Mouse (Mus musculus) lung, postnatal 0 days (tissue): ENCODE measurements around the gene F2rl2. TPM values are rescaled to one million over a fixed set of nuclear protein-coding genes. Genes with fewer than 3 reads are reported as not detected.

ENCODE experiments used
- ATAC-seq: fragments of 200-750 bp; cut with Nextera tagmentation; 2 replicates; pipeline ENCODE4 v1.8.0; 2017; ENCODE audit warnings: moderate library complexity
- DNase-seq: peaks from one replicate; pipeline ENCODE4 v3.0.0-alpha.2; 2016; ENCODE audit warnings: low spot score
- H3K27ac ChIP-seq: fragments of 300-500 bp; sonication (generic); 2 replicates; pipeline ENCODE4 v1.5.1; 2014; ENCODE audit warnings: antibody characterized with exemption, mild to moderate bottlenecking, low read length, mixed read lengths
- H3K27me3 ChIP-seq: fragments of 300-500 bp; sonication (generic); replicated peaks from 2 replicates; pipeline ENCODE4 v1.6.1; 2014; ENCODE audit warnings: low read length, mixed read lengths; ENCODE audit not compliant: insufficient read depth
- H3K36me3 ChIP-seq: fragments of 300-500 bp; sonication (generic); 2 replicates; pipeline ENCODE4 v1.6.1; 2014; ENCODE audit warnings: low read length, mixed read lengths; ENCODE audit not compliant: insufficient read depth
- H3K4me1 ChIP-seq: fragments of 300-500 bp; sonication (generic); 2 replicates; pipeline ENCODE4 v1.6.1; 2014; ENCODE audit warnings: antibody characterized with exemption, low read depth, low read length, mixed read lengths; ENCODE audit not compliant: insufficient read depth
- H3K4me2 ChIP-seq: fragments of 300-500 bp; sonication (generic); replicated peaks from 2 replicates; pipeline ENCODE4 v1.6.1; 2014; ENCODE audit warnings: low read depth, mild to moderate bottlenecking, low read length, moderate library complexity, mixed read lengths
- H3K4me3 ChIP-seq: fragments of 300-500 bp; sonication (generic); 2 replicates; pipeline ENCODE4 v1.5.1; 2014; ENCODE audit warnings: low read depth, low read length
- H3K9ac ChIP-seq: fragments of 300-500 bp; sonication (generic); replicated peaks from 2 replicates; pipeline ENCODE4 v1.6.1; 2014; ENCODE audit warnings: low read depth, mild to moderate bottlenecking
- H3K9me3 ChIP-seq: fragments of 300-500 bp; sonication (generic); 2 replicates; pipeline ENCODE4 v1.6.1; 2016; ENCODE audit warnings: low read length, mixed read lengths
- CTCF ChIP-seq: IDR thresholded peaks from 2 replicates; pipeline ENCODE4 v1.5.1; 2016; ENCODE audit warnings: antibody characterized with exemption, mild to moderate bottlenecking
- EP300 ChIP-seq: IDR thresholded peaks from 2 replicates; pipeline ENCODE4 v1.6.1; 2016; ENCODE audit warnings: antibody characterized with exemption, mild to moderate bottlenecking, control low read depth
- WGBS: fragments of 180-500 bp; shearing (Covaris S2); extraction: QIAGEN DNeasy Blood & Tissue Kit; methylation state at CpG from one replicate; pipeline ENCODE4 v1.1.7; 2014; 5-methylcytosine and 5-hydroxymethylcytosine counted together
- polyA plus RNA-seq: library from polyadenylated mRNA; unstranded; fragments of >200 nt; fragmentation: Nextera tagmentation; extraction: Ambion mirVana; gene quantifications from 2 replicates; pipeline ENCODE4 v1.2.1, GENCODE M21; 2015

F2rl2 gene
- polyA plus RNA-seq: 1.2 and 1.4 TPM in 2 replicates

GRCm38 (mm10) chr13:95696654-95697163, at the start of gene F2rl2:
Gene F2rl2, plus strand, starts transcription at chr13:95696853.
- ATAC-seq: peak; percentile 80

GRCm38 (mm10) chr13:95647248-95647647, 49.4 kb upstream of the F2rl2 start:
- WGBS: 65% methylated on average over 4 of the region's 4 CpGs
- no peak overlapping the region for H3K27ac ChIP-seq
- no peak overlapping the region for H3K4me2 ChIP-seq
- H3K4me3 ChIP-seq: no peak overlapping the region
- TF ChIP-seq EP300 (no peak), CTCF (no peak)
- H3K4me1 ChIP-seq: no peaks in the 10 kb centered on the region
- H3K27me3 ChIP-seq: no peaks in the 10 kb centered on the region
- no peaks in the 10 kb centered on the region for H3K9me3 ChIP-seq
- no peak for ATAC-seq
- no peak overlapping the region for H3K9ac ChIP-seq
- DNase-seq: no peak
- H3K36me3 ChIP-seq: no peaks in the 10 kb centered on the region

More at GRCm38 (mm10) chr13:95696654-95697163, at the start of gene F2rl2:
- DNase-seq: peak; percentile 54
- Histone ChIP-seq H3K9ac (no peak within 1 kb of the TSS), H3K4me2 (no peak within 1 kb of the TSS), H3K4me3 (no peak within 1 kb of the TSS), H3K27me3 (no peaks in the 10 kb centered on the region), H3K4me1 (peaks cover 9% of the 10 kb centered on the region; the same call in 1 of the 2 replicates), H3K9me3 (no peaks in the 10 kb centered on the region), H3K27ac (no peak within 1 kb of the TSS), H3K36me3 (no peaks in the 10 kb centered on the region)
- no peak for TF ChIP-seq CTCF
- no peak for TF ChIP-seq EP300
- 31% methylated on average over 4 of the region's 4 CpGs for WGBS

- Histone ChIP-seq H3K36me3 (no peaks in the 10 kb centered on the region), H3K9ac (no peak overlapping the region), H3K9me3 (no peaks in the 10 kb centered on the region), H3K4me3 (no peak overlapping the region), H3K27me3 (no peaks in the 10 kb centered on the region), H3K4me1 (no peaks in the 10 kb centered on the region), H3K4me2 (no peak overlapping the region), H3K27ac (no peak overlapping the region)
- no peak for ATAC-seq
- WGBS: 94% methylated on average over 3 of the region's 3 CpGs
- no peak for DNase-seq
- TF ChIP-seq EP300: no peak
- no peak for TF ChIP-seq CTCF
These were observed 46.7 kb upstream of the F2rl2 start for GRCm38 (mm10) chr13:95649941-95650340.

- no peak overlapping the region for H3K4me2 ChIP-seq
- no peaks in the 10 kb centered on the region for H3K36me3 ChIP-seq
- H3K4me3 ChIP-seq: no peak overlapping the region
- DNase-seq: no peak
- no peaks in the 10 kb centered on the region for H3K27me3 ChIP-seq
- TF ChIP-seq EP300 (no peak), CTCF (no peak)
- H3K4me1 ChIP-seq: no peaks in the 10 kb centered on the region
- ATAC-seq: no peak
- no peak overlapping the region for H3K9ac ChIP-seq
- no peak overlapping the region for H3K27ac ChIP-seq
- WGBS: 70% methylated on average over 7 of the region's 7 CpGs
- no peaks in the 10 kb centered on the region for H3K9me3 ChIP-seq
These were observed 44.6 kb upstream of the F2rl2 start for GRCm38 (mm10) chr13:95651870-95652668.

- Histone ChIP-seq H3K27me3 (no peaks in the 10 kb centered on the region), H3K4me1 (no peaks in the 10 kb centered on the region), H3K4me2 (no peak overlapping the region), H3K27ac (no peak overlapping the region), H3K9ac (no peak overlapping the region), H3K36me3 (no peaks in the 10 kb centered on the region), H3K9me3 (no peaks in the 10 kb centered on the region), H3K4me3 (no peak overlapping the region)
- WGBS: 70% methylated on average over 4 of the region's 4 CpGs
- ATAC-seq: no peak
- no peak for DNase-seq
- no peak for TF ChIP-seq EP300
- TF ChIP-seq CTCF: no peak
These were observed 43.0 kb upstream of the F2rl2 start for GRCm38 (mm10) chr13:95653696-95654095.

GRCm38 (mm10) chr13:95655284-95655683, 41.4 kb upstream of the F2rl2 start:
- Histone ChIP-seq H3K4me2 (0 out of 2 replicates have a peak overlapping the region, but pooled peaks have one; percentile 1), H3K4me3 (no peak overlapping the region), H3K9ac (no peak overlapping the region), H3K4me1 (no peaks in the 10 kb centered on the region), H3K9me3 (no peaks in the 10 kb centered on the region), H3K36me3 (no peaks in the 10 kb centered on the region), H3K27ac (no peak overlapping the region), H3K27me3 (no peaks in the 10 kb centered on the region)
- DNase-seq (peak; percentile 68), ATAC-seq (peak; percentile 84)
- 31% methylated on average over 9 of the region's 9 CpGs for WGBS
- TF ChIP-seq CTCF (no peak), EP300 (no peak)
